Mouse (Mus musculus): ENCODE measurements at regions not wholly inside any gene's neighbourhood (a gene's known extent, or its start where the extent isn't known, plus 50 kb on each side); places are given as distances from the start of the nearest gene placed in this dataset.

DNA sequence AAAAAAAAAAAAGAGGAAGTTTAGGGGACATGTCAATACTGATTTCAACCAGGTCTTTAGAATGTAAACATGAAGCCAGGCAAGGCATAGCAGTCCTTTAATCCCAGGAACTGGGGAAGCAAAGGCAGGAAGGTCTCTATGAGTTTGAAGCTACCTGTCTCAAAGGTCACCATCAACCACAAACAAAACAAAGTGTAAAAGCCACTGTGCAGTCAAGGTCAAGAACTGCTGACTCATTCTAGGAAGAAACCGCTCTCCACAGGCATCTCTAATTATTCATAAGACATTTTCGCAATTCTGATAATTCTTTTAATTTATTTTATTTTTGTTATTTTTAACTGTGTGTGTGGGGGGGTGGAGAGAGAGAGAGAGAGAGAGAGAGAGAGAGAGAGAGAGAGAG, 364.0 kb downstream of the Cntnap4 start:
- TF ChIP-seq CTCF (IDR thresholded peaks at IDR 0.05; ENCODE audit: low read depth, low read length), result no peak
- Histone ChIP-seq H3K4me1 (ENCODE audit: control insufficient read depth, insufficient read depth, low read length) (no peaks in the 10 kb centered on the region), H3K27ac (ENCODE audit: insufficient read depth, low read depth, low read length) (no peak overlapping the region), H3K4me3 (ENCODE audit: insufficient read depth, low read length) (no peak overlapping the region)

DNA sequence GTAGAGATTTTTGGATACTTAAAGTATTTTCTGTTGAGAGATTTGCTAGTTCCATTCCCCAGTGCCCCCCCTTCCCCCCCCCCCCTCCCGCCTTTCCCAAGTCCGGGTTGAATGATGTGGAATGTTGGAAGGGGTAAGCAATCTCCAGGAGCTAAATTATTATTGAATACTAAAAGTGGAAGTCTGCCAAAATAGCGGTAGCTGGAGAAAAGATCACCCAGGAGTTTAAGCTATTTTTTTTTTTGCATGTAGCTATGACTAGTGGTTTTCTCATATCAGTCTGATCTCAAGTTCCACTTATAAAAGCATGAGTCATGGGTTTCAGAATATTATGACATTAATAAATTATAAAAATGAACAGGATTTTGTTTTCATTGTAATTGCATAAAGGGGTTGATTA, 365.6 kb downstream of the Cntnap4 start:
- TF ChIP-seq CTCF (IDR thresholded peaks at IDR 0.05; ENCODE audit: low read depth, low read length), result no peak
- no peak for TF ChIP-seq POLR2A (IDR thresholded peaks at IDR 0.05; ENCODE audit: borderline replicate concordance, low read depth, low read length)
- Histone ChIP-seq H3K27ac (ENCODE audit: insufficient read depth, low read depth, low read length) (no peak overlapping the region), H3K4me1 (ENCODE audit: control insufficient read depth, insufficient read depth, low read length) (no peaks in the 10 kb centered on the region), H3K4me3 (ENCODE audit: insufficient read depth, low read length) (no peak overlapping the region)

DNA sequence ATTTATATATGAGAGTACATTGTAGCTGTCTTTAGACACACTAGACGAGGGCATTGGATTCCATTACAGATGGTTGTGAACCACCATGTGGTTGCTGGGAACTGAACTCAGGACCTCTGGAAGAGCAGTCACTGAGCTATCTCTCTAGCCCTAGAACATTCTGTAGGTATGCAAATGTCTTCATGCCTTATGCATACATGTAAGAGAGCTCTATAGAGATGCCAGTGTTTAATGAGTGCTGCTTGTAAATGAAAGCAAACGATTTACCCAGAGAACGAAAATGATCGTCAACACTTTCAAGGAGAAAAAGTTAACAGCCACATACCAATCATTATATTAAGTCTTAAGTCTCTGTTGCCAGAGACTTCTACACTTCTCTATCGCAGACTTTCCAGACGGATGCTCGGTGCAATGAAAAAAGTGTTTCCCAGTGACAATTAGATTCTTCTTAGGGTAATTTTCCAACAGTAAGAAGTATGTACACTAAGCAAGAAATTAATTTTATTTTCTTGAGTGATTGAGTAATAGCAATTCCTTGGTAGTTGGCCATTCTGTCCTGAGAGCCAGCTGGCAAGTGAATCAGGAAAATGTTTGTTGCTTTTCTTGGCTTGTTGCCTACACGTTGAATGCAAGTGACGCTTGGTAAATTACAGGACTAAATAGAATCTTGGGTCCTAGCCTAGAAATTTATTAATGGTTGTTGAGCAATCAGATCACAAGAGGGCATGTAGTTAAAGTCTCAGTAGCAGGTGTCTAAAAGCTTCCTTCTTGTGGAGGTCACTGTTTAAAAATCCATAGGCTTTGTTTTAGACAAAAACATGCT, 366.3 kb downstream of the Cntnap4 start:
- TF ChIP-seq CTCF (IDR thresholded peaks at IDR 0.05; ENCODE audit: low read depth, low read length) (no peak), POLR2A (IDR thresholded peaks at IDR 0.05; ENCODE audit: borderline replicate concordance, low read depth, low read length) (no peak)
- no peaks in the 10 kb centered on the region for H3K4me1 ChIP-seq (ENCODE audit: control insufficient read depth, insufficient read depth, low read length)

DNA sequence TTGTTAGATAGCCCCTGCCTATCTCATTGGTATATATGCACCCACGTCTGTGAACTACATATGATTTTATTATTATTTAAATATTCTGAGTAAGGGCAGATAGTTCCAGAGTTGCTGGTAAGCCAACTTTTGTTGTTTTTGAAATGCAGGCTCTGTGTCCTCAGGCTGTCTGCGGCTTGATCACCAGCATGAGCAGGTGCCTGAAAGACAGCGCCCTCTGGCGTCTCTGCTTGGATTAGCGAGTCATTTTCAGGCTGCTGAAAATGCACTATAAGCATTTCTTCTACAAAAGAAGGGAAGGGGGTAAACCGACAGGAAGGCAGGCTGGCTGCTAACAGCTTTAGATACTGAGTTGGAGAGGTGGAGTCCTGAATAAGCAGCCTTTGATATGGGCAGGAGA, 402.6 kb downstream of the Cntnap4 start:
- Histone ChIP-seq H3K4me3 (ENCODE audit: insufficient read depth, low read length) (no peak overlapping the region), H3K27ac (ENCODE audit: insufficient read depth, low read depth, low read length) (no peak overlapping the region), H3K4me1 (ENCODE audit: control insufficient read depth, insufficient read depth, low read length) (no peaks in the 10 kb centered on the region)
- TF ChIP-seq POLR2A (IDR thresholded peaks at IDR 0.05; ENCODE audit: borderline replicate concordance, low read depth, low read length) (no peak), CTCF (IDR thresholded peaks at IDR 0.05; ENCODE audit: low read depth, low read length) (0 out of 2 replicates have a peak, but pooled peaks have one; percentile 11)

More for the DNA sequence above, 366.3 kb downstream of the Cntnap4 start:
- H3K27ac ChIP-seq (ENCODE audit: insufficient read depth, low read depth, low read length), result no peak overlapping the region
- no peak overlapping the region for H3K4me3 ChIP-seq (ENCODE audit: insufficient read depth, low read length)

DNA sequence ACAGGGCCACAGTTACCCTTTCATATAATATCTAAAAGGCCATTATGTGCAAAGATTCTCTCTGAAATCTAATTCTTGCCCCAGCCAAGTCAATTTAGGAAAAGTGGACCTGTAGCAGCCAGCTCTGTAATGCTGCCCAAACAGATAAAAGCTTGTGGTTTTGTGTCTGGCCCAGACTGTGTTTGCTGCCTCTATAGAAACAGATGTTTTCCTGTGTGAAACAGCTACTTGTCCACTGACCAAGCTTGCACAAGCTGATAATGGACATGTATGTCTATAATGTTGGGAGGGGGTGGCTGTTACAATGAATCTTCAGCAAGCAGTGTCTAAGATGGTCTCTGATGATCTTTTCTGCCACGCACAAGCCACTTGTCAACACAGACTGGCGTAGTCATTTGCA, 405.9 kb downstream of the Cntnap4 start:
- no peak for TF ChIP-seq POLR2A (IDR thresholded peaks at IDR 0.05; ENCODE audit: borderline replicate concordance, low read depth, low read length)
- TF ChIP-seq CTCF (IDR thresholded peaks at IDR 0.05; ENCODE audit: low read depth, low read length), result no peak
- Histone ChIP-seq H3K4me3 (ENCODE audit: insufficient read depth, low read length) (no peak overlapping the region), H3K27ac (ENCODE audit: insufficient read depth, low read depth, low read length) (no peak overlapping the region), H3K4me1 (ENCODE audit: control insufficient read depth, insufficient read depth, low read length) (no peaks in the 10 kb centered on the region)

DNA sequence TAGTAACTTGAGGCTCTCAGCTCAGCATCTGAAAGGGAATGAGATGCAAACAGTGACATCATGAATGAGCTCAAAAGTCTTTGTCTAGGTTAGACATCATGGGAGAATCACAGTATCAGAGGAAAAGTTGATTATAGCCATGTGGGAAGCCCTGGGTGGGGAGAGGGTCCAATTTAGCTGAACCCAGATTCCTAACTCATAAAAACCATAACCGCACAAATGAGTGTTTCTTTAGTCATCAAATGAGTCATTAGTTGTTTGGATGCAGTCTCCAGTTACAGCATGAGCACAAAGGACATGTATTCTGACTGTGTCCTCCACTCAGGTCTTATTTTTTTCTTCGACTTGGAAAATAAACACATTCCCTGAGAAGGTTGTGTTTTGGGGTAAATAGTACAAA, 406.5 kb downstream of the Cntnap4 start:
- TF ChIP-seq CTCF (IDR thresholded peaks at IDR 0.05; ENCODE audit: low read depth, low read length) (no peak), POLR2A (IDR thresholded peaks at IDR 0.05; ENCODE audit: borderline replicate concordance, low read depth, low read length) (no peak)
- H3K27ac ChIP-seq (ENCODE audit: insufficient read depth, low read depth, low read length), result no peak overlapping the region
- no peaks in the 10 kb centered on the region for H3K4me1 ChIP-seq (ENCODE audit: control insufficient read depth, insufficient read depth, low read length)
- H3K4me3 ChIP-seq (ENCODE audit: insufficient read depth, low read length), result no peak overlapping the region

DNA sequence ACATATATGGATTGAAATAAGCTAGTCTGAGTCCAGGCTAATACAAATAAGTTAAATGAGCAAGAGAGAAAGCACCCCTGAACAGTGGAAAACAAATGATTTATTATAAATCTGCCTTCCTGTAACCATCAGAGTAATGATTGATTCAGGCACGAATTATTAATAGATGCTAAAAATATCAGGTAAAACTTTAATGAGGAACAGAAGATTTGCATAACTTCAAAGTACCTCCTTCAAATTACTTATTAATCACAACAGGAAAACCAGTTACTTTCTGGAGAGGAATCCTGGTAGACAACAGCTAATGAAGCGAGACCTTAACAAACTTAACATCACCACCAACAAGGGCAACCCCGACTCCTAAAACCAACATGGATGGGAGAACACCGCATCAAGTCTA, 423.9 kb downstream of the Cntnap4 start:
- Histone ChIP-seq H3K4me1 (ENCODE audit: control insufficient read depth, insufficient read depth, low read length) (no peaks in the 10 kb centered on the region), H3K27ac (ENCODE audit: insufficient read depth, low read depth, low read length) (no peak overlapping the region), H3K4me3 (ENCODE audit: insufficient read depth, low read length) (no peak overlapping the region)
- no peak for TF ChIP-seq CTCF (IDR thresholded peaks at IDR 0.05; ENCODE audit: low read depth, low read length)
- no peak for TF ChIP-seq POLR2A (IDR thresholded peaks at IDR 0.05; ENCODE audit: borderline replicate concordance, low read depth, low read length)

DNA sequence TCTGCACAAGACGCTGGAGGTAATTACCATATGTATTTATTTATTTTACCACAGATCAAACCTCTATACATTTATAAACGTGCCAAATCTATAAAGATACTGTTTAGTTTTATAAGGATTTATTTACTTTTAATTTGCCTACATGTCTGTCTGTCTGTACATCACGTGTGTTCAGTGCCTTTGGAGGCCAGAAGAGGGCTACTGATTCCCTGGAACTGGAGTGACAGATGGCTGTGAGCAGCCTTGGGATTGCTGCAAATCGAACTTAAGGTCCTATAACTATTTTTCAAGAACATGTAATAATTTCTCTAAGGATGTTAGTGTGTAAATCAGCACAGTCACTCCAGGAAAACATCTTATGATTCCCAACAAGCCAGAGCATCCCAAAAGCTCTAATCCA, 437.5 kb downstream of the Cntnap4 start:
- no peak overlapping the region for H3K4me3 ChIP-seq (ENCODE audit: insufficient read depth, low read length)
- H3K27ac ChIP-seq (ENCODE audit: insufficient read depth, low read depth, low read length), result no peak overlapping the region
- no peaks in the 10 kb centered on the region for H3K4me1 ChIP-seq (ENCODE audit: control insufficient read depth, insufficient read depth, low read length)
- no peak for TF ChIP-seq POLR2A (IDR thresholded peaks at IDR 0.05; ENCODE audit: borderline replicate concordance, low read depth, low read length)
- TF ChIP-seq CTCF (IDR thresholded peaks at IDR 0.05; ENCODE audit: low read depth, low read length), result no peak

DNA sequence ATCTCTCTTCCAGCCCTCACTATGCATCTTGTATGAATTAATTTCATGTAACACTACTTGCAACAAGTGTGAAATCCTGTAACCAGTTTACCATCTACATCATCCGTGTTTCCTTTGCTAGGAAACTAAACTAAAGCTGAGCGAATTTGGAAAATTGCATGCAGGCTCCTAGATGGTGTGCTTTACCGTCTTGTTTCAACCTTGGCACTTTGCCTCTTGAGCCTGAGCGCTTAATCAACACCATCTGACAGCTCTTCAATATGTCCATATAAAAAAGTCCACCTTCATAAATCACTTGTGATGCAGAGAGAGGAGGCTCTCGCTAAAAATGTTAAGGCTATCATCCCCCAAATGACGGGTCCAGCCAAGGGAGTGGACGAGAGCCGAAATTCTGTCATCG, 459.0 kb downstream of the Cntnap4 start:
- no peak overlapping the region for H3K27ac ChIP-seq (ENCODE audit: insufficient read depth, low read depth, low read length)

DNA sequence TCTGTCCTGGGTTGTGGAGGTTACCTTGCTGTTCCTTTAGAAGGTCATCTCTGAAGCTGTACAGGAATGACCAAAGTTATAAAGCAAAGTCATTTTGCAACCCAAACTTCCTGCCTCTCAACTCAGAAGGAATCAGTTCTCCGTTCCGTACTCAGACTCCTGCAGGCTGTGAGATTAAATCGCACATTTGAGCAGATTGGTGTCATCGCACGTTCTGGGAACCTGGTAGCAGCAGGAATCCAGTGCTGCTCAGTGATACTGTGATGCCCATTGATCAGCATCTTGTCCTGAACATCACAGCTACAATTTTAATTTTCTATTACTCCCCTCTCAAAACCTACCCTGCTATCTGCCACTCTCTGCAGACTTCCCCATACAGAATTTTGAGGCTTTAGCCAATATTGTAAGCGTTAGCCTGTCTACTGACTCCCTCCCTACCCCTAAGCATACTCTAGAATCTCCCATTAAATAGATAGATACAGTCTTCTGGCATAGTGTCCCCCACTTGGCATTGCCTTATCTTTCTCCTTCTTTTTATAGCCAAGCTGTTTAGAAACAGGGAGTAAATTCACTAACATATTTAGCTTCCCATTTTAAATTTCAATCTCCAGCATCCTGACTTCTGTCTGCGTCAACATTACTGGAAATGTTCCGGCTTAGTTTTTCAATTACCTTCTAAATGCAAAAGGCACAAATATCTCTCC, 482.1 kb downstream of the Cntnap4 start:
- no peak overlapping the region for H3K4me3 ChIP-seq (ENCODE audit: insufficient read depth, low read length)
- no peak overlapping the region for H3K27ac ChIP-seq (ENCODE audit: insufficient read depth, low read depth, low read length)
- H3K4me1 ChIP-seq (ENCODE audit: control insufficient read depth, insufficient read depth, low read length), result no peaks in the 10 kb centered on the region
- no peak for TF ChIP-seq CTCF (IDR thresholded peaks at IDR 0.05; ENCODE audit: low read depth, low read length)
- no peak for TF ChIP-seq POLR2A (IDR thresholded peaks at IDR 0.05; ENCODE audit: borderline replicate concordance, low read depth, low read length)

More for the DNA sequence above, 459.0 kb downstream of the Cntnap4 start:
- H3K4me1 ChIP-seq (ENCODE audit: control insufficient read depth, insufficient read depth, low read length), result no peaks in the 10 kb centered on the region
- TF ChIP-seq CTCF (IDR thresholded peaks at IDR 0.05; ENCODE audit: low read depth, low read length) (no peak), POLR2A (IDR thresholded peaks at IDR 0.05; ENCODE audit: borderline replicate concordance, low read depth, low read length) (no peak)
- H3K4me3 ChIP-seq (ENCODE audit: insufficient read depth, low read length), result no peak overlapping the region

All from bone marrow macrophage, adult 2 months (primary cell).